Mouse (Mus musculus): ENCODE results near the gene Csnk1e. TPM values are rescaled to one million over a fixed set of nuclear protein-coding genes. Genes with fewer than 3 reads are reported as not detected.

The Csnk1e gene
- polyA plus RNA-seq, 2 experiments = 83.8 to 184 TPM

- TF ChIP-seq POLR2A (IDR thresholded peaks at IDR 0.05; ENCODE audit: borderline replicate concordance, extremely low read depth, insufficient read depth, insufficient read length) = no peak
- Histone ChIP-seq H3K9me3 (ENCODE audit: control insufficient read depth, low read length) (no peaks in the 10 kb centered on the region), H3K36me3 (ENCODE audit: control insufficient read depth, insufficient read depth, low read length) (no peaks in the 10 kb centered on the region), H3K4me2 (replicated peaks; ENCODE audit: low read depth, low read length, severe bottlenecking) (no peak overlapping the region), H3K27me3 (ENCODE audit: control insufficient read depth, insufficient read depth, low read length) (peaks cover 18% of the 10 kb centered on the region; the same call in 1 of the 2 replicates), H3K9ac (ENCODE audit: low read depth, low read length, severe bottlenecking) (no peak overlapping the region), H3K4me1 (ENCODE audit: control insufficient read depth, insufficient read depth, low read length) (no peaks in the 10 kb centered on the region), H3K27ac (replicated peaks; ENCODE audit: low read depth, low read length) (no peak overlapping the region), H3K4me3 (replicated peaks; ENCODE audit: low read length) (no peak overlapping the region)
- ATAC-seq (ENCODE audit: low FRiP score, low read depth) = no peak
- no peak for DNase-seq (ENCODE audit: low spot score)
- 46% methylated on average over 18 of the region's 18 CpGs for WGBS
Observed at GRCm38 (mm10) chr15:79493527-79493926, 38.2 kb upstream of the Csnk1e start.

DNA sequence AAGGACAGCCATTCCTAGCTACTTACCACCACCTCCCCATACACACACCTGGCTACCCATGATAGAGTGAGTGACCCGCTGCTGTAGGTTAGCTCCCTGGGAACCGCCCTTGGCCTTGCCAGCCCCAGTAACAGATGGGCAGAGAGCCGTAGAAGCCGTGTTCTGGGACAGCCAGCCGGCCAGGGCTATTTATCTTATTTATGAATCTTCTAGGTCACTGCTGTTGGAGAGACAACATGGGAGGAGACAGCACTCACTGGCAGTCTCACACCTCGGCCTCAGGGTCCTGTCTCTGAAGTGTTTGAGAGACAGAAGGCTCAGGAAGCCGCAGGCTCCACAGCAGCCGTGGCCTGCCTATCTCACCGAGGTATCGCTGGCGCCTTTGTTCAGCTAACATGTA, 34.1 kb upstream of the Csnk1e start:
- no peak overlapping the region for H3K27ac ChIP-seq (replicated peaks; ENCODE audit: low read depth, low read length)
- 71% methylated on average over 11 of the region's 11 CpGs for WGBS
- no peak overlapping the region for H3K4me2 ChIP-seq (replicated peaks; ENCODE audit: low read depth, low read length, severe bottlenecking)
- TF ChIP-seq POLR2A (IDR thresholded peaks at IDR 0.05; ENCODE audit: borderline replicate concordance, extremely low read depth, insufficient read depth, insufficient read length) = no peak
- no peak for ATAC-seq (ENCODE audit: low FRiP score, low read depth)
- H3K9ac ChIP-seq (ENCODE audit: low read depth, low read length, severe bottlenecking) = no peak overlapping the region
- DNase-seq (ENCODE audit: low spot score) = no peak
- peaks cover 18% of the 10 kb centered on the region; the same call in 1 of the 2 replicates for H3K27me3 ChIP-seq (ENCODE audit: control insufficient read depth, insufficient read depth, low read length)
- H3K4me1 ChIP-seq (ENCODE audit: control insufficient read depth, insufficient read depth, low read length) = no peaks in the 10 kb centered on the region
- H3K9me3 ChIP-seq (ENCODE audit: control insufficient read depth, low read length) = no peaks in the 10 kb centered on the region
- H3K4me3 ChIP-seq (replicated peaks; ENCODE audit: low read length) = no peak overlapping the region
- no peaks in the 10 kb centered on the region for H3K36me3 ChIP-seq (ENCODE audit: control insufficient read depth, insufficient read depth, low read length)

GRCm38 (mm10) chr15:79481181-79481688, 25.9 kb upstream of the Csnk1e start:
- WGBS = 5% methylated on average over 15 of the region's 15 CpGs
- no peak for TF ChIP-seq POLR2A (IDR thresholded peaks at IDR 0.05; ENCODE audit: borderline replicate concordance, extremely low read depth, insufficient read depth, insufficient read length)
- Histone ChIP-seq H3K36me3 (ENCODE audit: control insufficient read depth, insufficient read depth, low read length) (no peaks in the 10 kb centered on the region), H3K4me1 (ENCODE audit: control insufficient read depth, insufficient read depth, low read length) (no peaks in the 10 kb centered on the region), H3K4me3 (replicated peaks; ENCODE audit: low read length) (no peak overlapping the region), H3K4me2 (replicated peaks; ENCODE audit: low read depth, low read length, severe bottlenecking) (no peak overlapping the region), H3K9me3 (ENCODE audit: control insufficient read depth, low read length) (no peaks in the 10 kb centered on the region), H3K9ac (ENCODE audit: low read depth, low read length, severe bottlenecking) (no peak overlapping the region), H3K27ac (replicated peaks; ENCODE audit: low read depth, low read length) (no peak overlapping the region), H3K27me3 (ENCODE audit: control insufficient read depth, insufficient read depth, low read length) (no peaks in the 10 kb centered on the region)
- ATAC-seq (ENCODE audit: low FRiP score, low read depth) = no peak
- DNase-seq (ENCODE audit: low spot score) = no peak

GRCm38 (mm10) chr15:79477227-79477626, 21.9 kb upstream of the Csnk1e start:
- Histone ChIP-seq H3K4me2 (replicated peaks; ENCODE audit: low read depth, low read length, severe bottlenecking) (no peak overlapping the region), H3K27me3 (ENCODE audit: control insufficient read depth, insufficient read depth, low read length) (no peaks in the 10 kb centered on the region), H3K9ac (ENCODE audit: low read depth, low read length, severe bottlenecking) (no peak overlapping the region), H3K4me1 (ENCODE audit: control insufficient read depth, insufficient read depth, low read length) (no peaks in the 10 kb centered on the region), H3K36me3 (ENCODE audit: control insufficient read depth, insufficient read depth, low read length) (no peaks in the 10 kb centered on the region), H3K27ac (replicated peaks; ENCODE audit: low read depth, low read length) (no peak overlapping the region), H3K9me3 (ENCODE audit: control insufficient read depth, low read length) (no peaks in the 10 kb centered on the region), H3K4me3 (replicated peaks; ENCODE audit: low read length) (no peak overlapping the region)
- TF ChIP-seq POLR2A (IDR thresholded peaks at IDR 0.05; ENCODE audit: borderline replicate concordance, extremely low read depth, insufficient read depth, insufficient read length) = no peak
- 51% methylated on average over 6 of the region's 6 CpGs for WGBS
- ATAC-seq (ENCODE audit: low FRiP score, low read depth) (no peak), DNase-seq (ENCODE audit: low spot score) (no peak)

- Histone ChIP-seq H3K4me2 (replicated peaks; ENCODE audit: low read depth, low read length, severe bottlenecking) (no peak overlapping the region), H3K27ac (replicated peaks; ENCODE audit: low read depth, low read length) (no peak overlapping the region), H3K27me3 (ENCODE audit: control insufficient read depth, insufficient read depth, low read length) (no peaks in the 10 kb centered on the region), H3K36me3 (ENCODE audit: control insufficient read depth, insufficient read depth, low read length) (no peaks in the 10 kb centered on the region), H3K9ac (ENCODE audit: low read depth, low read length, severe bottlenecking) (no peak overlapping the region), H3K9me3 (ENCODE audit: control insufficient read depth, low read length) (no peaks in the 10 kb centered on the region), H3K4me3 (replicated peaks; ENCODE audit: low read length) (no peak overlapping the region), H3K4me1 (ENCODE audit: control insufficient read depth, insufficient read depth, low read length) (0 out of 2 replicates have a peak, but pooled peaks cover 4% of the 10 kb centered on the region)
- WGBS = 54% methylated on average over 12 of the region's 12 CpGs
- no peak for TF ChIP-seq POLR2A (IDR thresholded peaks at IDR 0.05; ENCODE audit: borderline replicate concordance, extremely low read depth, insufficient read depth, insufficient read length)
- ATAC-seq (ENCODE audit: low FRiP score, low read depth) (no peak), DNase-seq (ENCODE audit: low spot score) (no peak)
Observed at GRCm38 (mm10) chr15:79473638-79474355, 18.4 kb upstream of the Csnk1e start.
